Mouse (Mus musculus) megakaryocyte-erythroid progenitor cell, adult 5 weeks (primary cell): Measurements from ENCODE around the gene Krt19. TPM values are rescaled to one million over a fixed set of nuclear protein-coding genes. Genes with fewer than 3 reads are reported as not detected.

Experiments used
- polyA plus RNA-seq: library from polyadenylated mRNA; stranded (reverse); fragments of >175 nt; gene quantifications from 2 replicates; pipeline ENCODE4 v1.2.3, GENCODE M21; 2012

The Krt19 gene
- polyA plus RNA-seq: not detected in 2 replicates

GRCm38 (mm10) chr11:100148615-100149330 lies at the start of gene Krt19:
TSS of gene Krt19 (minus strand) at chr11:100148665.

GRCm38 (mm10) chr11:100192992-100193391 lies 44.5 kb upstream of the Krt19 start, which contains the start of gene Krt9:
TSS of gene Krt9 (minus strand) at chr11:100193246.

GRCm38 (mm10) chr11:100135731-100136130 lies 12.7 kb downstream of the Krt19 start, which contains the start of gene Krt15:
TSS of gene Krt15 (minus strand) at chr11:100135928.

GRCm38 (mm10) chr11:100121466-100121865 lies 27.0 kb downstream of the Krt19 start, which contains the start of gene Krt13:
TSS of gene Krt13 (minus strand) at chr11:100121566.

GRCm38 (mm10) chr11:100105576-100106122 lies 42.8 kb downstream of the Krt19 start, which contains the start of gene Krt36:
TSS of gene Krt36 (minus strand) at chr11:100105626.

GRCm38 (mm10) chr11:100096141-100096540 lies 52.3 kb downstream of the Krt19 start, which contains the start of gene Krt35:
TSS of gene Krt35 (minus strand) at chr11:100096241.

Other genes starting within 250 kb of the Krt19 start
- gene Krtap31-1, start 240.7 kb downstream of the Krt19 start, polyA plus RNA-seq: not detected in 2 replicates
- gene Gm11565, start 233.9 kb downstream of the Krt19 start, polyA plus RNA-seq: not detected in 2 replicates
- not detected in 2 replicates for gene Krtap31-2, start 212.4 kb downstream of the Krt19 start, polyA plus RNA-seq
- gene Krtap9-5, start 200.2 kb downstream of the Krt19 start, polyA plus RNA-seq: not detected in 2 replicates
- gene Krtap29-1, start 169.6 kb downstream of the Krt19 start, polyA plus RNA-seq: not detected in 2 replicates
- not detected in 2 replicates for gene Krtap16-1, start 162.1 kb downstream of the Krt19 start, polyA plus RNA-seq
- not detected in 2 replicates for gene Krtap17-1, start 154.7 kb downstream of the Krt19 start, polyA plus RNA-seq
- gene Krt33a, start 132.5 kb downstream of the Krt19 start, polyA plus RNA-seq: not detected in 2 replicates
- gene Krt33b, start 118.8 kb downstream of the Krt19 start, polyA plus RNA-seq: not detected in 2 replicates
- not detected in 2 replicates for gene Krt34, start 107.1 kb downstream of the Krt19 start, polyA plus RNA-seq
- gene Krt31, start 98.1 kb downstream of the Krt19 start, polyA plus RNA-seq: not detected in 2 replicates
- gene Krt32, start 60.4 kb downstream of the Krt19 start, polyA plus RNA-seq: not detected in 2 replicates
- gene Krt35, start 52.4 kb downstream of the Krt19 start, polyA plus RNA-seq: not detected in 2 replicates
- not detected in 2 replicates for gene Krt36, start 43.0 kb downstream of the Krt19 start, polyA plus RNA-seq
- not detected in 2 replicates for gene Krt13, start 27.1 kb downstream of the Krt19 start, polyA plus RNA-seq
- gene Krt15, start 12.7 kb downstream of the Krt19 start, polyA plus RNA-seq: not detected in 2 replicates
- not detected in 2 replicates for gene Krt9, start 44.6 kb upstream of the Krt19 start, polyA plus RNA-seq
- gene Krt14, start 58.9 kb upstream of the Krt19 start, polyA plus RNA-seq: 0.14 and 0.15 TPM in 2 replicates
- gene Krt16, start 100.2 kb upstream of the Krt19 start, polyA plus RNA-seq: not detected in 2 replicates
- 0.05 and 0.16 TPM in 2 replicates for gene Krt17, start 112.4 kb upstream of the Krt19 start, polyA plus RNA-seq
- not detected in 2 replicates for gene Krt42, start 121.2 kb upstream of the Krt19 start, polyA plus RNA-seq
- 431 and 615 TPM in 2 replicates for gene Eif1, start 171.2 kb upstream of the Krt19 start, polyA plus RNA-seq
- not detected in 2 replicates for gene Gast, start 185.7 kb upstream of the Krt19 start, polyA plus RNA-seq
- gene Hap1, start 207.5 kb upstream of the Krt19 start, polyA plus RNA-seq: 0.16 and 0.30 TPM in 2 replicates
- gene Jup, start 249.1 kb upstream of the Krt19 start, polyA plus RNA-seq: 12.4 and 15.2 TPM in 2 replicates